Mouse (Mus musculus) adrenal gland, postnatal 10 days (tissue): ENCODE results near the gene Btbd35f6. TPM values are rescaled to one million over a fixed set of nuclear protein-coding genes. Genes with fewer than 3 reads are reported as not detected.
"Not testable (repeated sequence)": the region's sequence is repeated elsewhere in the genome, so short reads cannot be mapped to it uniquely, and the experiment has no call there.

Source experiments
- DNase-seq: peaks from one replicate; pipeline ENCODE4 v3.0.0; 2021; ENCODE audit warnings: mixed read lengths
- long read RNA-seq, 2 experiments: library from polyadenylated mRNA; stranded (forward); transcript quantifications; one replicate each; pipeline ENCODE4 v2.0.0; 2021
- total RNA-seq, 2 experiments: library from RNA; stranded (reverse); gene quantifications; 2 replicates each; pipeline ENCODE4 v1.2.3; 2021

The Btbd35f6 gene
- not detected for total RNA-seq
- long read RNA-seq, experiment 1 = 0 reads
- long read RNA-seq, experiment 2 = 0 reads

DNA sequence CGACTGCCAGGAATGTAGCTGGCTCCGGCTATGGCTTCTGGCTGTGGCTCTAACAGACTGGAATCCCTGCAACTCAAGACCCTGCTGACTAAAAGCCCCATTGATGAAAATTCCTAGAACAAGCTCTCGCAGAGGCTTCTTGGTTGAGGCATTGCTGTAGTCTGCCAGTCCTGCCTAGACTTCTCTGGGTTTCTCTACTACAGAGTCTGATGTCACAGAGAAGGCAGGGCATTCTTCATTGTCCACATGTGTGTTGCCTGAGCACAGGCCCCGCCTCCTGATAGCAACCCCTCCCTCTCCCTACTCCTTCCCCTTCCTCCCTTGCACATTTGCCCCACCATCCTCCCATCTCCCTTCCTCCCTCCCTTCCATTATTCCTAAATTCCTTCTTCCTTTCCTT lies at the start of gene Btbd35f6:
Btbd35f6 (minus strand) TSS at position 101 of the 400 bp plus-strand sequence.
- DNase-seq = not testable (repeated sequence)

DNA sequence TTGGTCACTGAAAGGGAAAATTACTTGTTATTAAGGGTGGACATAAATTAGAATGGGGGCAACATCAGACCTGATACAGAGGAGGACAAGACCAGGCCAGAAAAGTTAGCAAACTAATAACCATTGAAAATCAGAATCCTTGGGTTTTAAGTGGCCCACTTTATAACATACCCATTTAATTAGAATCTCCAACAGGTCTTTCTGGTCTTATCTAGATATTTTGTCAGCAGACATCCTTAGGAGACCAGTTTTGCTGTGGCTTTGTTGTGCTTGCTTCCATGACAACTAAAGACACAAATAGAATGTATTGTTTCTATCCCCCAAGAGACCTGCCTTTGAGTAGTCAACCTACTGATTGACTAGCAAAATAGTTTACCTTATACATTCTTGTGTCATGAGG lies 30.4 kb upstream of the Btbd35f6 start, which contains the start of gene Gm21870:
Gm21870 (minus strand) TSS at position 101 of the 400 bp plus-strand sequence.
- not testable (repeated sequence) for DNase-seq

GRCm38 (mm10) chrX:33930216-33930615 lies 26.1 kb downstream of the Btbd35f6 start:
- not testable (repeated sequence) for DNase-seq

DNA sequence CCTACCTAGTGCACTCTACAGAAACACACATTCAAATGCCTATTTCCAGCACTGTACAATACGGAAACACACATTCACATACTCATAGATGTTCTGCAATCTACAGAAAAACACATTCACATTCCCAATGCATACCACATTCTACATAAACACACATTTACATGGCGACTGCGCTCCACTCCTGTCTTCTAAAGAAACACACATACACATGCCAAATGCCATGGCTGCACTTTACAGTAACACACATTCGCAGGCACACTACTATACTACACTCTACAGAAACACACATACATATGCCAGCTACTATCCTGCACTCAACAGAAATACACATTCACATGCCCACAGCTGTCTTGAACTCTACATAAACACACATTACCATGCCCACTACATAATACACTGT lies 28.1 kb downstream of the Btbd35f6 start:
- not testable (repeated sequence) for DNase-seq

GRCm38 (mm10) chrX:33926344-33926743 lies 30.0 kb downstream of the Btbd35f6 start:
- DNase-seq = not testable (repeated sequence)

GRCm38 (mm10) chrX:33925420-33925819 lies 30.9 kb downstream of the Btbd35f6 start:
- not testable (repeated sequence) for DNase-seq

Other genes starting within 250 kb of the Btbd35f6 start
- gene Gm21870, start 30.3 kb upstream of the Btbd35f6 start, total RNA-seq = not detected
- not detected for gene Btbd35f9, start 205.0 kb upstream of the Btbd35f6 start, total RNA-seq